Comparison of ENCODE assay signal across 7 mouse cellular contexts in the genomic region with DNA sequence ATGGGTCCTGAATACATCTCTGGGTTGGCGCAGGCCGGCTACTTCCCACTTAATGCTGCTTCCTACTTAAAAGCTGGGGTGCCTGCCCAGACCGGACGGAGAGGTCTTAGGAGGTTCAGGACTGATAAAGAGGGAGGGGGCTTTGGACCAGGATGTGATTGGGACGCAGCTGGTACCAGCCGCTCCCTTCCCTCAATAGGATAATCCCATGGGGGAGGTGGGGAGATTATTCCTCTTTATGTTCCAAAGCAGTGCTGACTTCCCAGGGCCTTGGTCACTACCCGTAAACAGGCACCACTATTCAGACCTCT. TPM values are rescaled to one million over a fixed set of nuclear protein-coding genes. Genes with fewer than 3 reads are reported as not detected.
DNase-seq lines count a peak whose midpoint lies in the region; ATAC-seq and TF ChIP-seq lines count a peak whose summit lies in the region.

No protein-coding gene starts in this region.

- peak overlapping the region; percentile 70 for H3K4me2 ChIP-seq in CH12.LX (ENCODE audit: insufficient read depth, low read depth, poor library complexity, severe bottlenecking)
- H3K4me2 ChIP-seq in heart, embryonic 15.5 days, result peak overlapping the region; percentile 96
- H3K4me2 ChIP-seq in liver, postnatal 0 days (ENCODE audit: low read depth, low read length), result peak overlapping the region; percentile 64

- intact Hi-C loops in left cerebral cortex, postnatal 36 days (cut with DNase I), result no loop called here

- H3K36me3 ChIP-seq in C2C12 (ENCODE audit: control insufficient read depth, insufficient read depth) (no peaks in the 10 kb centered on the region), CH12.LX (replicated peaks in 1 of 2; ENCODE audit: control insufficient read depth in 1 of 2, insufficient read depth in 1 of 2, low read length in 1 of 2) (no peaks in the 10 kb centered on the region)
- no peaks in the 10 kb centered on the region for H3K36me3 ChIP-seq in heart, embryonic 15.5 days
- no peaks in the 10 kb centered on the region for H3K36me3 ChIP-seq in liver, postnatal 0 days (replicated peaks; ENCODE audit: insufficient read depth, low read length)

- TF ChIP-seq CTCF in C2C12 (IDR thresholded peaks at IDR 0.05; ENCODE audit: control insufficient read depth, insufficient read depth, insufficient read length), result no peak
- TF ChIP-seq CTCF in CH12.LX (conservative IDR thresholded peaks at IDR 0.05 in 1 of 2, IDR thresholded peaks at IDR 0.05 in 1 of 2; ENCODE audit: low read depth in 2 of 2, low read length in 2 of 2), result no peak
- TF ChIP-seq CTCF in liver, postnatal 0 days (IDR thresholded peaks at IDR 0.05; ENCODE audit: low read depth), result no peak

- H3K27ac ChIP-seq in CH12.LX (ENCODE audit: insufficient read depth, low read depth), result no peak overlapping the region
- peak overlapping the region; percentile 91 for H3K27ac ChIP-seq in heart, embryonic 15.5 days
- H3K27ac ChIP-seq in liver, postnatal 0 days (ENCODE audit: low read depth), result peak overlapping the region; percentile 68

- H3K79me2 ChIP-seq in C2C12 (ENCODE audit: control insufficient read depth, insufficient read depth) (no peaks in the 10 kb centered on the region), CH12.LX (replicated peaks; ENCODE audit: control insufficient read depth, extremely low read depth, insufficient read depth, poor library complexity, severe bottlenecking) (no peaks in the 10 kb centered on the region)

- WGBS in heart, embryonic 15.5 days, result 9% methylated on average over 7 of the region's 7 CpGs
- WGBS in liver, postnatal 0 days (ENCODE audit: insufficient replicate concordance), result 17% methylated on average over 7 of the region's 7 CpGs

- no peak for TF ChIP-seq EP300 in CH12.LX (IDR thresholded peaks at IDR 0.05; ENCODE audit: low read length)
- no peak for TF ChIP-seq EP300 in liver, postnatal 0 days (IDR thresholded peaks at IDR 0.05; ENCODE audit: low read depth)

- in situ Hi-C loops in CH12.LX (cut with MboI; ENCODE audit: low pct_ligation_motif_present, low pct_unique_long_range_greater_than_20kb, low sequenced_read_pairs), result no loop called here

- peaks cover 25% of the 10 kb centered on the region for H3K27me3 ChIP-seq in C2C12 (ENCODE audit: control insufficient read depth, insufficient read depth, insufficient read length)
- peaks cover 70% of the 10 kb centered on the region for H3K27me3 ChIP-seq in CH12.LX (replicated peaks)
- H3K27me3 ChIP-seq in heart, embryonic 15.5 days, result peaks cover 42% of the 10 kb centered on the region
- peaks cover 34% of the 10 kb centered on the region for H3K27me3 ChIP-seq in liver, postnatal 0 days (ENCODE audit: insufficient read depth, low read length)

- no peak for DNase-seq in CH12.LX (ENCODE audit: extremely low read depth)
- DNase-seq in liver, postnatal 0 days, result no peak
- DNase-seq in right cerebral cortex, postnatal 36 days (ENCODE audit: low spot score in 2 of 2), result no peak
- DNase-seq in left cerebral cortex, postnatal 36 days (ENCODE audit: low spot score in 2 of 2), result no peak
- DNase-seq in spleen, postnatal 36 days (ENCODE audit: low spot score in 2 of 2), result no peak

- TF ChIP-seq RAD21 in CH12.LX (IDR thresholded peaks at IDR 0.05; ENCODE audit: low read depth, low read length), result no peak

- no peaks in the 10 kb centered on the region for H3K79me3 ChIP-seq in C2C12 (ENCODE audit: low read depth)

- dilution Hi-C loops in CH12.LX (cut with MboI; ENCODE audit: extremely low pct_ligation_motif_present, extremely low pct_unique_long_range_greater_than_20kb, low sequenced_read_pairs), result no loop called here

- no peak; the same call in 1 of the 2 replicates for ATAC-seq in heart, embryonic 15.5 days (replicated peaks; ENCODE audit: insufficient number of reproducible peaks, insufficient read depth, low FRiP score, low read depth)
- ATAC-seq in liver, postnatal 0 days, result peak; percentile 28

- no peak for TF ChIP-seq POLR2A in CH12.LX (IDR thresholded peaks at IDR 0.05; ENCODE audit: low read depth, low read length)

- no peak overlapping the region for H3K9ac ChIP-seq in CH12.LX (ENCODE audit: insufficient read depth, low read depth)
- H3K9ac ChIP-seq in heart, embryonic 15.5 days, result peak overlapping the region; percentile 81
- peak overlapping the region; percentile 22 for H3K9ac ChIP-seq in liver, postnatal 0 days (replicated peaks)

- H3K4me3 ChIP-seq in C2C12 (ENCODE audit: insufficient read depth, poor library complexity, severe bottlenecking) (no peak overlapping the region), CH12.LX (replicated peaks in 1 of 3; ENCODE audit: low read depth in 2 of 3, low read length in 2 of 3, poor library complexity in 1 of 3) (peak overlapping the region in 1 of 3 experiments; percentile 50)
- H3K4me3 ChIP-seq in heart, embryonic 15.5 days, result peak overlapping the region; percentile 76
- peak overlapping the region; percentile 38 for H3K4me3 ChIP-seq in liver, postnatal 0 days (ENCODE audit: low read depth, low read length)

- peaks cover 6 to 7% of the 10 kb centered on the region in 2 experiments for H3K4me1 ChIP-seq in CH12.LX (ENCODE audit: control insufficient read depth in 1 of 2, insufficient read depth in 2 of 2)
- H3K4me1 ChIP-seq in heart, embryonic 15.5 days (replicated peaks), result peaks cover 17% of the 10 kb centered on the region
- 0 out of 2 replicates have a peak, but pooled peaks cover 17% of the 10 kb centered on the region for H3K4me1 ChIP-seq in liver, postnatal 0 days (ENCODE audit: insufficient read depth)

- no peaks in the 10 kb centered on the region for H3K9me3 ChIP-seq in CH12.LX (replicated peaks; ENCODE audit: low read length)
- H3K9me3 ChIP-seq in heart, embryonic 15.5 days (replicated peaks), result no peaks in the 10 kb centered on the region
- H3K9me3 ChIP-seq in liver, postnatal 0 days (ENCODE audit: low read length), result no peaks in the 10 kb centered on the region

- H3ac ChIP-seq in C2C12 (ENCODE audit: control insufficient read depth, insufficient read length, low read depth), result peak overlapping the region; percentile 21

TF ChIP-seq in C2C12, 6 proteins besides CTCF, POLR2A, EP300 and RAD21 (continues in another document):
- TF ChIP-seq MYOG (IDR thresholded peaks at IDR 0.05; ENCODE audit: control insufficient read depth, extremely low read depth, insufficient read length) (no peak), FOSL1 (IDR thresholded peaks at IDR 0.05; ENCODE audit: insufficient read depth, low read length, poor library complexity, severe bottlenecking) (no peak), MYOD1 (IDR thresholded peaks at IDR 0.05; ENCODE audit: control insufficient read depth, insufficient read length, low read depth) (no peak), MAX (IDR thresholded peaks at IDR 0.05) (no peak), USF1 (IDR thresholded peaks at IDR 0.05; ENCODE audit: low read depth) (no peak)

TF ChIP-seq in CH12.LX, 34 proteins besides CTCF, POLR2A, EP300 and RAD21 (continues in another document):
- TF ChIP-seq KAT2A (IDR thresholded peaks at IDR 0.05; ENCODE audit: insufficient replicate concordance, low read length) (no peak), CHD1 (IDR thresholded peaks at IDR 0.05; ENCODE audit: low read depth, low read length) (no peak), ZNF384 (IDR thresholded peaks at IDR 0.05; ENCODE audit: low read depth, low read length) (no peak), MEF2A (IDR thresholded peaks at IDR 0.05; ENCODE audit: borderline replicate concordance, low read depth, low read length) (no peak), PAX5 (IDR thresholded peaks at IDR 0.05; ENCODE audit: low read length) (no peak), MXI1 (IDR thresholded peaks at IDR 0.05; ENCODE audit: low read depth, low read length) (no peak), NELFE (IDR thresholded peaks at IDR 0.05; ENCODE audit: low read depth, low read length) (no peak)

RNA-seq across cellular contexts. Expression of a gene that starts 0.8 kb away (rescaled TPM):
- polyA plus RNA-seq in C2C12 (2012; fragmentation: generic; extraction: Trizol) (0.66 TPM), CH12.LX (2012; ENCODE audit: insufficient read length, low read depth) (0.33 and 0.80 TPM in 2 replicates)
- total RNA-seq in CH12.LX (2012; rRNA removed) (1.3 and 1.5 TPM in 2 replicates), CH12.LX (2014; rRNA removed) (0.26 TPM in 1 of 2 replicates, not detected in the other)
- 196 and 210 TPM in 2 replicates for polyA plus RNA-seq in heart, embryonic 15.5 days (2015; fragmentation: Nextera tagmentation; extraction: Ambion mirVana)
- 34.8 and 38.4 TPM in 2 replicates for polyA plus RNA-seq in liver, postnatal 0 days (2015; fragmentation: Nextera tagmentation; extraction: Ambion mirVana)
- total RNA-seq in left cerebral cortex, postnatal 36 days (2021), result 10 to 100 TPM; 33.2 to 39.4 TPM

RNA-seq across cellular contexts. Expression of a gene that starts 6.8 kb away (rescaled TPM):
- polyA plus RNA-seq in C2C12 (2012; fragmentation: generic; extraction: Trizol) (116 TPM), CH12.LX (2012; ENCODE audit: insufficient read length, low read depth) (210 and 211 TPM in 2 replicates)
- total RNA-seq in CH12.LX (2012; rRNA removed) (102 and 132 TPM in 2 replicates), CH12.LX (2014; rRNA removed) (97.7 and 105 TPM in 2 replicates)
- polyA plus RNA-seq in heart, embryonic 15.5 days (2015; fragmentation: Nextera tagmentation; extraction: Ambion mirVana), result 89.1 and 106 TPM in 2 replicates
- polyA plus RNA-seq in liver, postnatal 0 days (2015; fragmentation: Nextera tagmentation; extraction: Ambion mirVana), result 75.9 and 81.1 TPM in 2 replicates
- 10 to 100 TPM; 62.0 to 63.0 TPM for total RNA-seq in left cerebral cortex, postnatal 36 days (2021)

RNA-seq across cellular contexts. Expression of a gene that starts 13.7 kb away (rescaled TPM):
- polyA plus RNA-seq in C2C12 (2012; fragmentation: generic; extraction: Trizol) (0.49 TPM), CH12.LX (2012; ENCODE audit: insufficient read length, low read depth) (5.4 and 7.8 TPM in 2 replicates)
- total RNA-seq in CH12.LX (2012; rRNA removed) (0.85 and 1.2 TPM in 2 replicates), CH12.LX (2014; rRNA removed) (0.62 and 0.90 TPM in 2 replicates)
- polyA plus RNA-seq in heart, embryonic 15.5 days (2015; fragmentation: Nextera tagmentation; extraction: Ambion mirVana), result 4.1 and 7.2 TPM in 2 replicates
- polyA plus RNA-seq in liver, postnatal 0 days (2015; fragmentation: Nextera tagmentation; extraction: Ambion mirVana), result 1.6 and 2.2 TPM in 2 replicates
- total RNA-seq in left cerebral cortex, postnatal 36 days (2021), result 1 to 10 TPM; 4.3 to 8.4 TPM

RNA-seq across cellular contexts. Expression of a gene that starts 20.4 kb away (rescaled TPM):
- polyA plus RNA-seq in C2C12 (2012; fragmentation: generic; extraction: Trizol) (4.5 TPM), CH12.LX (2012; ENCODE audit: insufficient read length, low read depth) (10.8 and 12.1 TPM in 2 replicates)
- total RNA-seq in CH12.LX (2012; rRNA removed) (11.1 and 15.3 TPM in 2 replicates), CH12.LX (2014; rRNA removed) (8.5 and 8.7 TPM in 2 replicates)
- 13.3 and 15.0 TPM in 2 replicates for polyA plus RNA-seq in heart, embryonic 15.5 days (2015; fragmentation: Nextera tagmentation; extraction: Ambion mirVana)
- polyA plus RNA-seq in liver, postnatal 0 days (2015; fragmentation: Nextera tagmentation; extraction: Ambion mirVana), result 4.2 and 5.0 TPM in 2 replicates
- 10 to 100 TPM; 47.8 to 52.1 TPM for total RNA-seq in left cerebral cortex, postnatal 36 days (2021)

RNA-seq across cellular contexts. Expression of a gene that starts 32.2 kb away (rescaled TPM):
- 0.05 TPM for polyA plus RNA-seq in C2C12 (2012; fragmentation: generic; extraction: Trizol)
- 2.5 and 3.4 TPM in 2 replicates for total RNA-seq in CH12.LX (2012; rRNA removed)
- 0.65 and 0.98 TPM in 2 replicates for total RNA-seq in CH12.LX (2014; rRNA removed)
- polyA plus RNA-seq in CH12.LX (2012; ENCODE audit: insufficient read length, low read depth), result 0.85 and 0.96 TPM in 2 replicates
- 0.61 and 0.68 TPM in 2 replicates for polyA plus RNA-seq in heart, embryonic 15.5 days (2015; fragmentation: Nextera tagmentation; extraction: Ambion mirVana)
- 0.19 and 0.29 TPM in 2 replicates for polyA plus RNA-seq in liver, postnatal 0 days (2015; fragmentation: Nextera tagmentation; extraction: Ambion mirVana)
- total RNA-seq in left cerebral cortex, postnatal 36 days (2021), result under 1 TPM; 0.42 to 0.84 TPM

Comparison
In these comparisons a context has a peak if more than half of its experiments do, and no peak if none do; other contexts are left out.
1. RNA of a gene that starts 0.8 kb away (polyA plus RNA-seq): 196 to 210 TPM in heart, embryonic 15.5 days and 34.8 to 38.4 TPM in liver, postnatal 0 days; 0.66 TPM in C2C12 (single experiment) and 0.33 to 0.80 TPM in CH12.LX; every median in the first group is over 10 times any median in the second.
2. Peak in every context shown above with its lines, with median percentiles within 50 percentile points of each other: H3K4me2 ChIP-seq.